Mouse (Mus musculus) neural tube, postnatal 0 days (tissue): ENCODE measurements around the gene 4930430F08Rik. TPM values are rescaled to one million over a fixed set of nuclear protein-coding genes. Genes with fewer than 3 reads are reported as not detected.

Experiments
- polyA plus RNA-seq: library from polyadenylated mRNA; unstranded; fragments of >200 nt; fragmentation: Nextera tagmentation; extraction: Ambion mirVana; gene quantifications from 2 replicates; pipeline ENCODE4 v1.2.1, GENCODE M21; 2015

4930430F08Rik gene
- 20.5 and 23.2 TPM in 2 replicates for polyA plus RNA-seq

GRCm38 (mm10) chr10:100590323-100590722 is at the start of gene 4930430F08Rik, which contains the start of gene 1700017N19Rik:
TSS of gene 4930430F08Rik (minus strand) at chr10:100590423.
TSS of gene 1700017N19Rik (plus strand) at chr10:100590484.

Other genes with a start within 250 kb of the 4930430F08Rik start
- gene Gm4302, start 249.6 kb downstream of the 4930430F08Rik start, polyA plus RNA-seq = not detected in 2 replicates
- gene Gm4303, start 244.5 kb downstream of the 4930430F08Rik start, polyA plus RNA-seq = not detected in 2 replicates
- gene Gm4305, start 239.3 kb downstream of the 4930430F08Rik start, polyA plus RNA-seq = not detected in 2 replicates
- not detected in 2 replicates for gene Gm4307, start 229.1 kb downstream of the 4930430F08Rik start, polyA plus RNA-seq
- not detected in 2 replicates for gene Gm4312, start 207.9 kb downstream of the 4930430F08Rik start, polyA plus RNA-seq
- gene Tmtc3, start 103.1 kb downstream of the 4930430F08Rik start, polyA plus RNA-seq = 6.0 and 7.3 TPM in 2 replicates
- gene Cep290, start 102.9 kb downstream of the 4930430F08Rik start, polyA plus RNA-seq = 4.9 and 5.1 TPM in 2 replicates
- gene 1700017N19Rik, start 61 bp upstream of the 4930430F08Rik start, polyA plus RNA-seq = 0.49 and 0.84 TPM in 2 replicates